Mouse (Mus musculus) gastrocnemius, postnatal 14 days (tissue): ENCODE results near the gene Akap1. TPM values are rescaled to one million over a fixed set of nuclear protein-coding genes. Genes with fewer than 3 reads are reported as not detected.
"Not testable (repeated sequence)": the region's sequence is repeated elsewhere in the genome, so short reads cannot be mapped to it uniquely, and the experiment has no call there.

ENCODE experiments used
- DNase-seq: peaks from one replicate; pipeline ENCODE4 v3.0.0; 2021; ENCODE audit warnings: mixed read lengths
- intact Hi-C: fragments of 180-260 bp; cut with DNase I; formaldehyde crosslinking; loops from one replicate; pipeline ENCODE4 v1.15.1; 2025; ENCODE audit warnings: low total_unique reads
- total RNA-seq, 2 experiments: library from RNA; stranded (reverse); gene quantifications; 2 replicates each; pipeline ENCODE4 v1.2.3; 2021

Akap1 gene
- total RNA-seq, 2 experiments from 2014 or later = 57.4 to 62.0 TPM

DNA sequence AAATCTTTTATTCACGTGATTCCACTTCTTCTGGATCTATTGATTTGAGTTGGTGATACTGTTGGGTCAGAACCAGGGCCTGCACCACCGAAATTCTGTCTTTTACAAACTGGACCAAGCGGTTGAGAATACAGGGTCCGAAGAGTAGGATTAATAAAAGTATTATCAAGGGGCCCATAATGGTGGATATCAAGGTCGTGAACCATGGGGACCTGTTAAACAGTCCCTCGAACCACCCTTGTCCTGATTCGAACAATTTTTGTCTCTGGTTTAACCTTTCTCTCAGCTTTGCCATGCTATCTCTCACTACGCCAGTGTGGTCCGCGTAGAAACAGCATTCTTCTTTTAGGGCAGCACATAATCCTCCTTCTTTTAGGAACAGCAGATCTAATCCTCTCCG is 26.5 kb upstream of the Akap1 start:
- intact Hi-C loops, DNase-seq: not testable (repeated sequence)

DNA sequence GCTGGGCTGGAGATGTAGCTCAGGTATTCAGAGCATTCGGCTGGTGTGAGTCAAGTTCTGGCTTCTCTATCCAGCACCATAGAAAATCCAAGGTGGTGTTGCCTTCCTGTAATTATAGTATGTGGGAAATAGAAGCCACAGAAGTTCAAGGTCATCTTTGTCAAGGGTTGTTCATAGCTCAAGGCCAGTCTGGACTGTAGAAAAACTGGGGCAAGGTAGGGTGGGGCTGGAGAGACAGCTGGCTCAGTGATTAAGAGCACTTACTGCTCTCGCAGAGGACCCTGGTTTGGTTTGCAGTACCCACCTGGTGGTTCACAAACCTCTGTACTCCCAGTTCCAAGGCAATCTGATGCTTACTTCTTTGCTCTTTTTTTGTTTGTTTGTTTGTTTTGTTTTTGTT is 24.6 kb upstream of the Akap1 start:
- no peak for DNase-seq
- intact Hi-C loops = no loop called here

DNA sequence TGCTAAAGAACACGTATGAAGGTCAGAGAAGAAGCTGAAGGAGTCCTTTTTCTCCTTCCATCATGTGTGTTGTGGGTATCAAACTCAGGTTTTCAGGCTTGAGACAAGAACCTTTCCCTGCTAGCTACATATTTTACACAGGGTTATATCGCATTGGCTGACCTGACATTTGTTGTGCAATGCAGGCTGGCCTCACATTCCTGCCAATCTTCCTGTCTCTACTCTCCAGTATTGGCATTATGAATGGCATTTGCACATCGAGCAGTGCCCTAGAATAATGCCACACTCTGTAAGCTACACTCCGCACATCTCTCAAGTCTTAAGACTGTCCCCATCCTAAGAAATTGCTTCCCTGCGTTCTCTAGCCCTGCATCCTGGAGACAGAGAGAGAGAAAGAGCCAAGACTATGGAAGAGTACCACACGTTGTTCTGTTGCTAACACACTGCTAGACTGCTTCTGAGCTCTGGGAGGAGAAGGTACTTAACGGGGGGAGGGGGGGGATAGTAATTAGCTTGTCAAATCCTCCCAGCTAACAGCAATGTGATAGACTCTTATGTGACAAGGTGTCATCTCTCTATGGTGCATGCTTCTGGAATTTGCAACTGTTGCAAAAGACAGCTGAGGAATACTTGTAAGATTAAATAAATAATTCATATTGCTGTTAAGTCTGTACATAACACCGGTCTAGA is 20.1 kb upstream of the Akap1 start:
- intact Hi-C loops = no loop called here
- DNase-seq = no peak

DNA sequence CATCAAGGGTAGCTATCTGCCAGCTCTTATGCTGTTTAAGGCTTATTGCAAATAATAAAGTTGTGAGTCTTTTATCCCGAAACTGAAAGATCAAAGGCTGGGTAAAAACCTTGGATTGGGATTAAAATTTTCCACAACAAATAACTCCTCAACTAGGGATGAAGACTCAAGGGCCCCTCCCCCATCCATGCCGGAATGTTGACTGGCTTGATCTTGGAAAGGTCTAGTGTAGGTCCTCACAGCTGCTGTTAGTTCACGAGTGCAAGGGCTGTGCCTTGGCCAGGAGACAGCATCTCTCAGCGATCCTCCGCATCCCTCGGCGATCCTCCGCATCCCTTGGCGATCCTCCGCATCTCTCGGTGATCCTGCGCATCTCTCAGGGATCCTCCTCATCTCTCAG is 13.6 kb upstream of the Akap1 start:
- intact Hi-C loops = no loop called here
- DNase-seq = no peak

DNA sequence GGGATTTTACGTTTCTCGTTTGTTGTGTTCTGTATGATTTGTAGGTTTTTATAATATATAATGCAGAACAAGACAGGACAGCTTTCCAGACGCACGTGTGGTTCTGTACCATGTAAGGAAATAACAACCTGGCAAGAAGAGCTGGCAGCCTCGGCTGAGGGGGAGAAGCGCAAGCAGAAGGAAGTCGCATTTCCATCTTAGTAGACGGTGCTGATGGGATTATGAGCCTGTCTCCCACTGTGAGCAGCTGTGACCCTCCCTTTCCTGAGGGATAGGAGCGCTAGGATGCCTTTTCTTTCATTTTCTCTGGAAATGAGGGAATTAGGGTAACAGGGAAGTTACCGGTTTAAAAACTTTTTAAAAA is 9.3 kb upstream of the Akap1 start:
- intact Hi-C loops = no loop called here
- DNase-seq = no peak

DNA sequence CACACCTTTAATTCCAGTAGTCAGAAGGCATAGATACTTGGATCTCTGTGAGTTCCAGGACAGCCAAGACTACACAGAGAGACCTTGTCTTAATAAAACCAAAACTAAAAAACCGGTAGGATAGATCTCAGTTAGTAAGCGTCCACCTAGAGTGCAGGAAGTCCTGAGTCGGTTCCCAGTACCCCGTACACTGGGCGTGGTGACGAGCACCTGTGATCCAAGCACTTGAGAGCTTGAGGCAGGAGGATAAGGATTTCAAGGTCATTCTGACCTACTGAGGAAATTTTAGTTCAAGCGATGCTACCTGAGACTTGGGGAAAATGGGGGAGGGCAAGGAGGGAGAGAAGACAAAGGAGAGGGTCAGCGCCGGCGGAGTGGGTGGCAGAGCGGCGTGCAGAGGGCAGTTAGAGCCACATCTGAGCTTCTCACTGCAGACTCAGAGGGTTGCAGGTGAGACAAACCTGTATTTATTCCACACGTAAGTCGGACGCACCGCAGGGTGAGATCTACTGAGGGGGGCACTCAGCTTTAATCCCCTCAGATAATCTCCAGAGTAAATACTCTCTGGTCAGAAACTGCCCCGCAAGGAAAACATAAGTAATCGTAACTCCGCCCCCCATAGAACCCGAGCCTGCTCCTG is 8.8 kb upstream of the Akap1 start:
- DNase-seq = no peak
- intact Hi-C loops = no loop called here

DNA sequence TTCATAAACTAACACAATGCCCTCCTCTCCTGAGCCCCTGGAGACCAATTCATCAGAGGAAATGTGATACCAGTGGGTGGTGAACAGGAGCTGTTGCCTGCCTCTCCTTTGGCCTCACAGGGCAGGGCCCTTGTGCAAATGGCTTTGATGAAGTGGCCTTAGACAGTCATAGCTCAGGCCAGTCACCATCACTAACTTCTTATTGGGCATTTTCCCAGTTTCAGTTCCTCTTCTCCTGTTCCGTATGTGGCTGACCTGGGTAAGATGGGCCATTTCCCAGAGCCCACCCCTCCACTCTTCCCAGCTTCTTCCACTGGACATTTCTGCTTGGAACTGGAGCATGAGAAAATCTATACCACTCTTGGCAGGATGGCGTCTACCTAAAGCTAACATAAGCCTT is 5.1 kb upstream of the Akap1 start:
- no peak for DNase-seq
- intact Hi-C loops = no loop called here

DNA sequence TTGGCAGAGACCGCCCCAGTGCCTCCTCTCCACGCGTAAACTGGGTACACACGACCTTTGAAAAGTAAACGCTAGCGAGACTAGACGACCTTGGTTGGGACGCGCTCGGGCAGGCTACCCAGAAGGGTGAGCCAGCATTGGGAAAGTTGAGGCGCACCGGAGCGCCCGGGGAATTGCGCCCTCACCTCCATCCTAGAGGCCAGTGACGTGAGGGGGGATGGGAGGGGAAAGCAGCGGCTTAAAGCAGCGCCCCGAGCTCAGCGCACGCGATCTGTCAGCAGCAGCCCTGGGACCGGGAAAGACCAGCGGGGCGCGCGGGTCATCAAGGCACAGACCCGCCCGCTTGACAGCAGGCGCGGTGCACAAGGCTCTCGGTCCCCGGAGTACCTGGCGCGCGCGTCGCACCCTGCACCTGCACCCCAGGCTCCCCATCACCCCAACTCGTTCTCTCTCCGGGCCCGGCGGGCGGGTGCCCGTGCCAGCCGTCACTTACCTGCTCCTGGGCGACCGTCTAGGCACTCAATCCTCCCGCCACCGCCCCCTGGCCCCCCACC is 405 bp downstream of the Akap1 start:
- DNase-seq = peak; percentile 54
- intact Hi-C loops = no loop called here

DNA sequence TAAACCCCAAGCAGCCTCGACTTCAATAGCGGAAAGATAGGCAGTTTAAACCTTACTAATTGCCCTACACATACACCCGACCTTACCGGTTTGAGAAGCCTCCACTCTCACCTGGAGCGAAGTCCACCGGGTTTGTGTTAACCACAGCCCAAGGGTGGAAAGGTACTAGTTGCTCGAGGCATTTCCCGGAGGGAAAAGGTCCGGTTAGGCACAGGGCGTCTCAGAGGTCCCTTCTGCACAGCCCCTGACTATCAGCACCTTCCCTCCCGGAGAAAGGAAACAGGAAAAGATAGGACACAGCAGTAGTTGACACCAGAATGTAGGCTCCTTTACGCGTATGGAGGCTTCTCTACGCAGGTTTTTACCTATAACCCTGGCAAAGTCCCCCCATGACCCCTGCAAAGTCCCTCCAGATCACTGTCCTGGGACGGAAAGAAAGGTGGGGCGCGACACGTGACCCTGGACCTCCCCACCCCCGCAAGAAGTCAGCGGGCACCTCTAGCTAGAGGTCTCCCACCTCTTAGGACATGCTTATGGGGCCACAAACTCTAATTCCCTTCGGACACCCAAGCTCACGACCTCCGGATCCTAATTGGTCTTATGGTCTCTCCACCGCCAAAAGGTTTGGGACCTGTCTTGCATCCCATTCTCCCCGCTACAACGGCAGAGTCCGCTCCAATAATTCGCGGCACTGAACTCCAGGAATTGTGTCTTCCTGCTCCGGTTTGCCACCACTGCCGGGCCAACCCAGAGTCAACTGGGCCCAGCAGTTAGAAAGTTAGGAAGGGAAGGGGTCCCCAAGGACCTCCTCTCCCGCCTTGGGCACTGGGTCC is 1.1 kb downstream of the Akap1 start:
- DNase-seq = no peak
- intact Hi-C loops = no loop called here

DNA sequence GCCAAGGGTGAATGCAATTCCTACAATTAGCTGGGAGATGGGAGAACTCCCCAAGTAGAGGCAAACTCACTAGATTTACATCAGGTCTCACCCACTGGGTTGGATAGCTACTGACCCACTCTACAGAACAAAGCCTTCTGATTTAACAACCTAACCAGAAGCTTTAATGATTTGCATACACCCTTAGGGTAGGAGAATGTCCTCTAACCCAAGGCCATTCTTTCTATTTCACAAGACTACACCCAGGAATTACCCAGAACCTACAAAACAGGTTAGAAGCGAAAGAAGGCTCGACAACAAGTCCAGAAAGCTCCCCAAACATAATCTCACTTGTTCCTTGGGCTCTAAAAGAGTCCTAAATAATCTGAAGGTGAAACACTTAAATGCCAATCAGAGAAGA is 2.0 kb downstream of the Akap1 start:
- no peak for DNase-seq
- intact Hi-C loops = no loop called here

DNA sequence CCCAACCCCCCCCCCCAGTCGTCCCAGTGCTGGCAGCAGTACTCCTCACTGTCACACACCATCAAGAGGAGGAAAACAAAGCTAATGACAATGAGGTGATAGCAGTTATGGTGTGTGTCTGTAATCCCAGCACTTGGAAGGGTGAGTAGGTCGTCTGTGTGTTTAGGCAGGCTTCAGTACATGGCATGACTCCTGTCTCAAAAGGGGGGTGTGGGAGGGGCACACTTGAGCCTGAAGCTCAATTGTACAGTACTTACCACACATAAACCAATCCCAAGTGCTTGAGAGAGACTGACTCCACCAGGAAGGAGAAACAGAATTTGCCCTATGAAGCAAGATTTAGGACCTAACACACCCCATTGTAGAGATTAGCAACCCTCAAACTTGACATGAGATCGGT is 3.3 kb downstream of the Akap1 start:
- intact Hi-C loops = no loop called here
- DNase-seq = no peak

DNA sequence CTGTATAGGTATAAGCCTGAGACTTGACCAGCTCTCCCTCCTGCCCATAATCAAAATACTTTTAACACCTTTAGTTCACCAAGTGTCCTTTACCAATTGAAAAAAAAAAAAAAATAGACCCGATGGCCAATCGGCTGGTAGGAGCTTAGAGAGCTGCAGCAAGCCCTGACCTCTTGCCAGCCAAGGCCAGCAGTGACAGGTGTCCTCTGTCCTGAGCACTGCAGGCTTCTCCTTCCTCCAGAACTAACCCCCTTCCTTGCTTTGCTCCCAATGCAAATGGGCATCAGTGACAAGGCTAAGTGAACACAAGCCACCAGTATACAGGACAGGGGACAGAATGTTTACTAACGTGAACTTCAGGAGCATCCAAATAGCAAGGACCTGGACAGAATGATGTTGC is 3.7 kb downstream of the Akap1 start:
- no peak for DNase-seq
- intact Hi-C loops = no loop called here

DNA sequence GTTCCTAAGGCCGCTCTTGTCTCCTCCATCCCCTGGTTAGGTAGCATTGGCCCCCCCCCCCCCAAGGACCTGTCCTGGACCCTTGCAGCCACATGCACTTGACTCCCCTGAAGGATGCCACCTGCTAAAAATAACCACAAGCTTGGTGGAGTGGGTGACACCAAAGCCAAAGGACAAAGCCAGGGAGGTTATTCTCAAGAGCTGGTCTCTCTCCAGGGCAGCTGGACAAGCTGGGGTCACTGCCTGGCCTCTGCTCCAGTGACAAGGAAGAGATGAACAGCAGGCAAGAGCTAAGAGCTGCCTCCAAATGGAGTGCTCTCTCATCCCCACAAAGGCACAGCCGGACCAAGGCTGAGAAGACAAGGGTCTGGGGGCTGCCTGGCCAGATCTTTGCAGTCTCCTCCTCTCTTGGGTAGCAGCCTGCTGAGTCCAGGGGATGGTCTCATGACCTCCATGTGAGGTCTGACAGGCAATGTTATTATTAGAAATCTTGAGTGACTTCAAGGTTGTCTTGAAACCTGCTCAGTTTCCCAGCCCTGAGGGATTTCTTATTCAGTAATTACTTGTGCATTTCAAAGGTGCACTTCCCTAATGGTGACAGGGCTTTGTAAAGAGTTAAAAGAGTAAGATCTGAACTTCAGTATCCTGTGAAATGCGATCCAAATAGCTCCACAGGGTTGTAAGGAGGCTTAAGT is 6.9 kb downstream of the Akap1 start:
- intact Hi-C loops = no loop called here

DNA sequence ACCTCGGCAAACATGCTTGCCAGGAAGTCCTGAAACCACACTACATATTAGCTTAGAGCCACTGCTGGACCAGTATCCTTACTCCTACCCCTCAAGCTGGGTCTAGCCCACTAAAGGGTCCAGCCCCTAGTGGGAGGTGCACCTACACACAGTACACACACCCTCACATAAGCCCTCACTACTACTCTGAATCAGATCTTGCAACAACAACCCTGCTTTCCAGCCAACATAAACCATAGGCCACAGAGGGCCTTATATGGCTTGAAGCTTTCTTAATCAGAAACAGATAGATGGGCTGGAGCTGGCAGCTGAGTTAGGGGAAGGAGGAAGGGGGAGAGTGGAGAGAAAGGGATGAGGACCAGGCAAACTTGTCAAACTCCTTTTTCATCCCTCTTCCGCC is 8.0 kb downstream of the Akap1 start:
- intact Hi-C loops = no loop called here
- DNase-seq = no peak

More for the DNA sequence above, 6.9 kb downstream of the Akap1 start:
- peak; percentile 46 for DNase-seq

DNA sequence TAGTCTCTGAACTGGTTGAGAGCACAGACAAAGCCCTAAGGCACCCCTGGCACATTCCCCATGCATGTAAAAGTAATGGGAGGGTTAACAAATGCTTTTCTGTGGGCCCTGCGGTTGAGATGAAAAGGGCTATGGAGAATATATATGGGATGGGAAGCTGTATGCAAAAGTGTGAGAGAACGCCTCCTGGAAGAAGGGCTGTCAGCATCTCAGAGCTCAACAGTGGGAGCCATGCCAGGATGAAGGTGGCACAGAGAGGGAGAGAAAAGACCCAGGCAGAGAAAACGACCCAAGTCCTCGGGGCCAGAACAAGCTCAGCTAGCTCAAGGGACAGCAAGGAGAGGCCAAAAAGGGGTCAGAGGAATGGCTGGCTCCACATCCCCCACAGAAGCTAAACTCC is 8.6 kb downstream of the Akap1 start:
- intact Hi-C loops = no loop called here
- DNase-seq = no peak

DNA sequence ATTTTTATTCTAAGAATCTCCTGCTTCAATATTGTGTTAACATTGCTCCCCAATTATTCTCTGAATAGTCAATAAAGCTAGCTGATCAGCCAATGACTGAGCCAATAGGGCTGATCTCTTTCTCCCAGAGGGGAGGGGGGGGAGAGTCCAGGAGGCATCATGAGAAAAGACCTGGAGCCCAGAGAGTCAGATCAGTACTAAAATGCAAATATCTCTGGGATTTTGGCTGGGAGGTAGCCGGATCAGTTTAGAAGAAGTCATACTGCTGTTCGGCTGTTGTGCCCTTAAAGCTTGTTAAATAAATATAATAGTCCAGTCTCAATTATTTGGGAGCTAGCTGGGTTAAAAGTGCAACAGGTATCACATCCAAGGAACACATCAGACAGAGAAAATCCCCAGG is 10.8 kb downstream of the Akap1 start:
- DNase-seq = no peak
- intact Hi-C loops = no loop called here

DNA sequence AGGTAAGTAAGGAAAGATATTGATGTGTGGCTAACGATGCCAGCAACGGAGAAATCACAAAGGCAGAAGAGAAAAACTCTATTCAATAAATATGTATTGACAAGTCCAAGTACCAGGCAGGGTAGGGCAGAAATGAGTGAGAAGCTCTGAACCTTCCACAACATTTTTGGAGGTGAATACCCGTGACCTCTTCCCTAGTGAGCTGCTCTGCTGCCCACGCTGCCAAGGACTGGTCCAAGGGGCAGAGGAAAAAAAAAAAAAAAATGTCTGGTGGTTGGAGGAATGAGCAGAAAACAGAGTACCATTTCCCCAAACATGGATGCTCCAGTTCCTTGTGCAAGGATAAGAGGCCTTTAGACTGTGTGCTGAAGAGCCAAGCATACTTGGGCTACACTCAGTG is 11.6 kb downstream of the Akap1 start:
- DNase-seq = no peak

DNA sequence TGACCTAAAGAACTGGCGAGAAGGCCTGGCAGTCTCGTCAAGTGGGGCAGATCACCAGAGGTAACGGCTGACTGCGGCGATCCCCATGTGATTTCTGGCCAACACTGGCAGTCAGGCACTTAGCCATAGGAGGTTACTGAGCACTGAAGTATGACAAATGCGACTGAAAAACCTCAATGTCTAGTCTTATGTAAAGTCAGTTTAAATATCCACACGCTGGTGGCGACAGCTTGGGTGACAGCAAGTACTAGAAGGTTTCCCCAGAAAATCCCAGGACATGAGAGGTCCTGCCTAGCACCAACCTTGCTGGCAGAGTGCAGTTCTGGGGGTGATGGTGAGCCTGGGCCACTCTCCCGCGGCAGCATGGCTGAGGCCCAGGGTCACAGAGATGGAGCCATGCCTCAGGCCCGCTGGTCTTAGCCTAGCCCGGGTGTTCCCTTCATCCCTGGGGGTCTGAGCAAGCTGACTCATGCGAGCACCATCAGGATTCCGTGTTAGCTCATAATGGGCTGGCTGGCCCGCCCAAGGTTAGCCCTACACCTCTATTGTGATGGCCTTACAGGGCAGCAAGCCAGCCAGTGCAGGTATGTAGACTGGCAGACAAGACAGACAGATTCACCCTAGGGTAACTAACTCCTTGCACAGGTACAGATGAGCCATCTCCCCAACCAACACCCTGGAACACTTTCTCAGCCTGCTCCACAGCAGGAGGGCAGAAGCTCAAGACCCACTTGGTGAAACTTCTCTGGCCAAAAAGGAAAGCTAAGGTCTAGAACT is 13.1 kb downstream of the Akap1 start:
- no peak for DNase-seq
- intact Hi-C loops = no loop called here

More for the DNA sequence above, 11.6 kb downstream of the Akap1 start:
- intact Hi-C loops = no loop called here

DNA sequence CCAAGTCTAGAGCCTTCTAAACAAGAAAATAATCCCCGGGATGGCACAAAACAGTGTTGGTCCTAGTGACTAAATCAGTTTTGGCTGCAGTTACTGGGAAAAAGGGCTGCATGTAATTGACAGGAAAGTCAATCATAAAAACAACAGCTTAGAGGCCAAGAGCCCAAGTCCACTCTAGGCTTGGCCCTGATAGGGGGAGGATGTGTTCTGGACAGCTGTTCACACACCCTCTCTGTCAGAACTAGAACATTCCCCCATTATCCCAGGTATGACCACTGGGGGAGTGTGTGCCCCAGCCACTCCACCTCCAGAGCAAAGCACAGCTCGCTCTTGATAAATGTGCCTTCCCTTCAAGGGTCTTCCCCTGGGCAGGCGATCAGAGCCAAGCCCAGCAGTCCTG is 14.7 kb downstream of the Akap1 start:
- DNase-seq = no peak
- intact Hi-C loops = loop anchor here (5.0 kb wide), 1 partner anchor 108 kb away; the partner anchor contains the start of gene Scpep1
